Mouse (Mus musculus): ENCODE measurements around the gene Xrra1.
"Not testable (repeated sequence)": the region's sequence is repeated elsewhere in the genome, so short reads cannot be mapped to it uniquely, and the experiment has no call there.

Gene Xrra1

GRCm38 (mm10) chr7:99858813-99859585, at the start of gene Xrra1:
Gene Xrra1 (plus strand): TSS chr7:99859116.
- DNase-seq (ENCODE audit: extremely low read depth, low read depth) = peak; percentile 96

- no peak for DNase-seq (ENCODE audit: extremely low read depth, low read depth)
These were observed 48.1 kb upstream of the Xrra1 start for GRCm38 (mm10) chr7:99810814-99811213.

- no peak for DNase-seq (ENCODE audit: extremely low read depth, low read depth)
These were observed 47.3 kb upstream of the Xrra1 start for GRCm38 (mm10) chr7:99811661-99812060.

- no peak for DNase-seq (ENCODE audit: extremely low read depth, low read depth)
These were observed 45.5 kb upstream of the Xrra1 start for GRCm38 (mm10) chr7:99813394-99813793.

GRCm38 (mm10) chr7:99818181-99818725, 40.7 kb upstream of the Xrra1 start:
- not testable (repeated sequence) for DNase-seq (ENCODE audit: extremely low read depth, low read depth)

- DNase-seq (ENCODE audit: extremely low read depth, low read depth) = no peak
These were observed 37.0 kb upstream of the Xrra1 start for GRCm38 (mm10) chr7:99821953-99822352.

- DNase-seq (ENCODE audit: extremely low read depth, low read depth) = peak; percentile 50
These were observed 36.5 kb upstream of the Xrra1 start for GRCm38 (mm10) chr7:99822426-99822825.

GRCm38 (mm10) chr7:99823045-99823663, 35.8 kb upstream of the Xrra1 start:
- DNase-seq (ENCODE audit: extremely low read depth, low read depth) = no peak

- peak; percentile 39 for DNase-seq (ENCODE audit: extremely low read depth, low read depth)
These were observed 34.0 kb upstream of the Xrra1 start for GRCm38 (mm10) chr7:99824649-99825483.

GRCm38 (mm10) chr7:99825511-99825910, 33.4 kb upstream of the Xrra1 start:
- no peak for DNase-seq (ENCODE audit: extremely low read depth, low read depth)

GRCm38 (mm10) chr7:99826096-99826495, 32.8 kb upstream of the Xrra1 start:
- no peak for DNase-seq (ENCODE audit: extremely low read depth, low read depth)

- DNase-seq (ENCODE audit: extremely low read depth, low read depth) = peak; percentile 80
These were observed 30.8 kb upstream of the Xrra1 start, which contains the start of gene Neu3 for GRCm38 (mm10) chr7:99828083-99828570. Gene Neu3 (minus strand): TSS chr7:99828417.

- DNase-seq (ENCODE audit: extremely low read depth, low read depth) = no peak
These were observed 25.6 kb upstream of the Xrra1 start for GRCm38 (mm10) chr7:99833115-99833845.

GRCm38 (mm10) chr7:99833846-99834222, 25.1 kb upstream of the Xrra1 start:
- no peak for DNase-seq (ENCODE audit: extremely low read depth, low read depth)

GRCm38 (mm10) chr7:99834314-99834853, 24.5 kb upstream of the Xrra1 start:
- DNase-seq (ENCODE audit: extremely low read depth, low read depth) = no peak

- DNase-seq (ENCODE audit: extremely low read depth, low read depth) = no peak
These were observed 22.1 kb upstream of the Xrra1 start for GRCm38 (mm10) chr7:99836781-99837180.

- DNase-seq (ENCODE audit: extremely low read depth, low read depth) = no peak
These were observed 21.4 kb upstream of the Xrra1 start for GRCm38 (mm10) chr7:99837358-99838071.

- no peak for DNase-seq (ENCODE audit: extremely low read depth, low read depth)
These were observed 20.7 kb upstream of the Xrra1 start for GRCm38 (mm10) chr7:99838241-99838640.

- no peak for DNase-seq (ENCODE audit: extremely low read depth, low read depth)
These were observed 13.2 kb upstream of the Xrra1 start for GRCm38 (mm10) chr7:99845533-99846236.

Measured in MEL-GATA-1-ER (cell line).